Mouse (Mus musculus) mature B cell (primary cell): ENCODE data around the gene Rpl4.
"Not testable (repeated sequence)": the region's sequence is repeated elsewhere in the genome, so short reads cannot be mapped to it uniquely, and the experiment has no call there.

ENCODE experiments used
- in situ Hi-C: fragments of 300-500 bp; cut with MboI; formaldehyde crosslinking; loops from 2 replicates; pipeline ENCODE4 v1.14.3; 2019

The Rpl4 gene

DNA sequence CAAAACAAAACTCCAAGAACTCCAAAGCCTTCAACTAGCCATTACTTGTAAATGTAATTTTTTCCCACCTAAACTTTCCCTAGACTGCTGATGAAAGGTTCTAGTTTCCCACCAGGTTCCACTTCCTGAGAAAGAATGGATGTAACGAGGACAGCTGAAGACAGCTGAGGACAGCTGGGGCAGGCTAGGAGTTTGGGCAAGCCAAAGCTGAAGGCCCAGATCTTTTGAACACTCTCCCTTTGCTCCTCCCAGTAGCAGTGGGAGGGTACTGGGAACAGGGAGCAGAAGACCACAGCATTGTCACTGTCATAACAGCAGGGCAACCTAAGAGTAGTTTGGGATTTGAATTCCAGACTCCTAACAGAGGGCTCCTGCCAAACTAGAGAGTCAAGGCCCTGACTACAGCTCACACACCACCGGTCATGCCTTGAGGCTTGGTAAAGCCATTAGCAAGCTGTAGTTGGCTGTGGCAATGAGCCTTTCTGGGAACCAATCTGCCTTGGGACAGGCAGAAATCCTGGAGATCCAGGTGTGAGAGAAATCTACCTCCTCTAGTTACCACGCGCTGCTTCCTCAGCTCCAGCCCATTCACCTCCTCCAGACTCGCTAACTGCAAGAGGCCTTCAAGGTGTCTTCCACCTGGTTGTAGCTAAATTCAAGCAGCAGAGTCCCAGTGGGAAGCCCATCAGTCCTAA, 25.0 kb downstream of the Rpl4 start:
- in situ Hi-C loops: no loop called here

DNA sequence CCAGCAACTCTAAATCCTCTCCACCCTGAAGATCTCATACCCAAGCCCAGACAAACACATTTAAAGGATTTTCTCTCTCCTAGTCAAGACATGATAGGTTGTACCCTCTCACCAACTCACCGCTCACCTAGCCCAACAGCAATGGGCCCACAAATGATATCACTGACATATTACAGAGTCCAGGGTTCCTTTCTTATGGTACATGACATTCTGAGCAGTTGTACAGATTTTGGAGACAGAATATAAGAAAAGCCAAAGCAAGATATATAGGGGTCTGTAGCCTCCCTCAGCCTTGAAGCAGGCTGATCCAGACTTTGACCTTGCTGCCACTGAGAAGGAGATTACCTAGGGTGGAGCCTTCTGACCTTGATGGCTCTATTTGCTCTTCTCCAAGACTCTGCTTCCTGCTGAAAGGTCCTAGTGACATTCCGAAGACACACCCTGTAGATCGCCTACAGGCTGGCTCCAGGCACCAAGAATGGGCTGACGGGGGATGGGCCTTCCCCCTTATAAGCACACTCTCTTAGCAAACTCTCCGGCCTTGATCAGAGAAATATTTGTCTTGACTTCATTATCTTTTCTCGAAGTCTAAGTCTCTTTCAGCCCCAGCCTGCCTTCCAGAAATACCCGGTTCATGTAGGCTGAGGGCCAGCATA, 25.7 kb downstream of the Rpl4 start:
- in situ Hi-C loops: not testable (repeated sequence)

DNA sequence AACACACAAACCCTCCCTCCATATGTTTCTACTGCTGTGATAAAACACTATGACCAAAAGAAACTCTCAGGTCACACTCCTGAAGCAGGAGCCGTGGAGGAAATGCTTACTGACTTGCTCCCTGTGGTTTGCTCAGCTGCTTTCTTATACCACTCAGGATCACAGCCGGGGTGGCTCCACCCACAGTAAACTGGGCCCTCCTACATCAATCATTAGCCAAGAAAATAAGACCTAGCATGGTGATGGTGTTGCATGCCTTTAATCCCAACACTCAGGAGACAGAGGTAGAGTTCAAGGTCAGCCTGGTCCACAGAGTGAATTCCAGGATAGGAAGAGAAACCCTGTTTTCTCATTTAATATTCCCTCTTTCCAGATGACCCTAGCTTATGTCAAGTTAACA, 26.7 kb downstream of the Rpl4 start:
- in situ Hi-C loops: no loop called here

DNA sequence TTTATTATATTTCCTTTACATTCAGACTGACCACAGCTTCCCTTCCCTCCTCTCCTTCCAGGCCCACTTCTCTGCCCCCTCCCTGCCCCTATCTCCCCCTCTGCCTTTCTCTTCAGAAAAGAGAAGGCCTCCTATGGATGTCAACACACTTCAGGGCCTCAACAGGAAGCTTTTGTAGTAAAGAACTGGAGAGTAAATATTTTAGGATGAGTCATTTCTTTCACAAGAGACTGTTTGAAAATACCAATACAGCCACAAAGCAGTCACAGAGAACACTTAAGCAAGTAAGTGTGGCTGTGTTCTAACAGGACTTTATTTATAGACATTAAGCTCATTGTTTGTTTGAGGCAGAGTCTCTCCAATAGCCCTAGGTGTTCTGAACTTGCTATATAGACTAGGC, 29.2 kb downstream of the Rpl4 start:
- in situ Hi-C loops: no loop called here

DNA sequence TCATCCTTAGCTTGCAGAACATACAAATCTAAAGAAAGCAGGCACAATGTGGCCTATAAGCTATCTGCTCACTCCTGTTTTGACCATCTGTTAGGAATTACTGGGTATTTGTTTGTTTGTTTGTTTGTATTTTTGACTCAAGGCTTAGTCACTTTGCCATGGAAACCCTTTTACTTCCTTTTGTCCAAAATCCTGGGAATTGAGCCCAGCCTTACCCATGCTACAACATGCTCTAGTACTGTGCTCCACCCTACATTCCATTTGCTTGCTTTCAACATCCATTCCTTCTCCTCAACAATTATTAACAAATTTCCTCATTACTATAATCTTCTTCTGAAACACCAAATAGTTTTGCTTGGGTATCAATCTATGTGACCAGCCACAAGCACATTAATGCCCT, 29.7 kb downstream of the Rpl4 start:
- in situ Hi-C loops: no loop called here

DNA sequence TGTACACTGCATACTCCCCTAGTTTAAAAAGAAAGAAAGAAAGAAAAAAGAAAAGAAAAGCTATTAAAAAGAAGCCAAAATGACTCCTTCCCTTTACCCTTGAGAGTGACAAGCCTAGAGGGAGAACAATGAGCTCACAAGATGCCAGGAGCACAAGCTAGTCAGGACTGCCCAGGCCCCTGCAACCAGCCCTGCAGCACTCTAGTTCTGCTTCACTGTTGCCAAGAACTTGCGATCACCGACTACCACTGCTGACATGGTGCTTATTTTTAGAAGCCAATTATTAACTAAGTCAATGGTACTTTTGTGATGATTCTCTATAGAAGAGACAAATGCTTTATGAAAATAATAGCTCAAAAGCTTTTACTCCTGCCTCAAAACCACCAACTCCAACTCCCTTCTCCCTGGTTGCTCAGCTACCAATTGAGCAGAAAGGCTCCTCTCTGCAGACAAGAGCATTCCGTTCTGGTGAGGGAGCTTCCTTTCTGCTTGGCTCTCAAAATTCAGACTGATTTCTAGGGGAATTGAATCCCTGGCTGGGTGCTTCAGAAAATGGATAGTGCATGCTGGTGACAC, 34.4 kb downstream of the Rpl4 start:
- in situ Hi-C loops: no loop called here

DNA sequence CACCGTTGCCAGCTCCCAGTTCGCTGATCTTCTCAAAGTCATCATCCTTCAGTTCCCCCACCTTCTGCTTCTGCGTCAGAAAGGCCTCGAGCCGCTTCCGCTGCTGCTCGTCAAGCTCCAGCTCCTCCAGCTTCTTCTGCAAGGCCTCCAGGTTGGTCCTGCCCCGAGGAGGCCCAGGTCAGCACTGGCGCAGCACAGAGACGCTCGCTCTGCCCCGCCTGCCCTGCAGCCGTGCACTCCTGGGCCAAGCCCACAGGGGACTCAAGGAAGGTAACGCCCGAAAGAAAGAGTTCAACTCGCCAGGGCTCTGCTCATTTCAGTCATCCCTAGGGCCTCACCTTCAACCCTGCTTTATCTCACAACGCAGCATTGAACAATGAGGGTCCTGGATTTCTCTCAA, 41.3 kb downstream of the Rpl4 start:
- in situ Hi-C loops: no loop called here

DNA sequence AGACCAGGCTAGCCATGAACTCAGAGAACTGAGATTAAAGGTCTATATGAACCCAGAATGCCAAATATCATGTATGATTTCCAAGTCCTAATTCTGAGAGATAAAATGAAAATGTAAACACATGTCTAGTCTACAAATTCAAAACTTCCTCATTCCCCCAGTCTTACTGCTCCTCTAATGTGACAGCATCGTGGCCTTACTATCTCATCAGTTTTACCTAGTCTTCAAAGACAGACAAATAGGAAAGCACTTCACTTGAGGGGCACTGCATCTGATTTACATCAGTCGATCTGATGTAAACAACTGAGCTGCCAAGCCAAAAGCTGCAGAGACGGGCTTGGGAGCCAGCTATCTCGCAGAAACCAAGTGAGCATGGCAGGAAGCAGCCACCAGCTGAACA, 42.9 kb downstream of the Rpl4 start:
- in situ Hi-C loops: no loop called here

DNA sequence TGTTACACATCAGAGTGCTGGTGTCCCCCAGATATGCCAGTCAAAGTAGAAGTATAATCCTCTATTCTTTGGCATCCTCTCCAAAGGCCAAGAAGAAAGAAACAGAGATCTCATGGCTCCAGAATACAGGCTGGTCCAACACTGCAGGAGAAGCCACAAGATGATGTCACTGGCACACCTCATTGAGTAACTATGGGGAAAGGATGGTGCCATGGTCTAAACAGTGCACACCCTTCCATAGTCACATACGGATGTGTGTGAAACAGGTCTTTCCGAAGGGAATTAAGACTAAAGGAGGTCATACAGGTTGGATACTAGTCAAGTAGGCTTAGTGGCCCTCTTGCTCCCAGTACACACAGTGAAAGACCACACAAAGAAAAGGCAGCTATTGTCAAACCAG, 43.5 kb downstream of the Rpl4 start:
- in situ Hi-C loops: no loop called here

DNA sequence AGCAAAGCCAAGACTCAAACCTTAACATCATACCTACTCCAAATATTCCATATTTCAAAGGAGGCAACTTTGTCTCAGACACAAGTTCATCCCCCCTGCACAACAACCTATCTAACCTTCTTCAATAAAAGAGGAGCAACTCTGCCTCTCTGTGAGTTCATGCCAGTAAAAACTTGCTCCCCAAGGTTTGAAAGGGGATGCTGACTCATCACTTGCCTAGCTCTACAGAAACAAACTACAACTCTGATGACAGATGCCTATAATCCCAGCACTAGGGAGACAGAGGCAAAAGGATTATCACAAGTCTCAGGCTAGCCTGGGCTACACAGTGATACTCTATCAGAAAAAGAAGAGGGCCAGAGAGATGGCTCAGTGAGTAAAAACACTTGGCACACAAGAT, 44.7 kb downstream of the Rpl4 start:
- in situ Hi-C loops: no loop called here

DNA sequence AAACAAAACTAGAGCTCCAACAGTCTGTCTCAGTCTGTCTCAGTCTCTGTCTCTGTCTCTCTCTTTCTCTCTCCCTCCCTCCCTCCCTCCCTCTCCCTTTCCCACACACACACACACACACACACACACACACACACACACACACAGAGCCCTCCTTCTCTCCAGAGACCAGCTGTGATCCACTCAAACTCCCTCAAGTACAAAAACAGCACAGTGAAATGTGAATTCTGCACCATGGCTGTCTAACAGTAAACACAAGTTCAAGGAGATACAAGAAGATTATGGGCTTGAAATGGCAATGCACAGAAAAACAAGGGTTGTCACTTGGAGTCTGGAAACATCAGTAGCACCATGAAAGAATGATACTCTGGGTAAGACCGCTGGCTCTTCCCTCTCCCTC, 46.1 kb downstream of the Rpl4 start:
- in situ Hi-C loops: no loop called here

DNA sequence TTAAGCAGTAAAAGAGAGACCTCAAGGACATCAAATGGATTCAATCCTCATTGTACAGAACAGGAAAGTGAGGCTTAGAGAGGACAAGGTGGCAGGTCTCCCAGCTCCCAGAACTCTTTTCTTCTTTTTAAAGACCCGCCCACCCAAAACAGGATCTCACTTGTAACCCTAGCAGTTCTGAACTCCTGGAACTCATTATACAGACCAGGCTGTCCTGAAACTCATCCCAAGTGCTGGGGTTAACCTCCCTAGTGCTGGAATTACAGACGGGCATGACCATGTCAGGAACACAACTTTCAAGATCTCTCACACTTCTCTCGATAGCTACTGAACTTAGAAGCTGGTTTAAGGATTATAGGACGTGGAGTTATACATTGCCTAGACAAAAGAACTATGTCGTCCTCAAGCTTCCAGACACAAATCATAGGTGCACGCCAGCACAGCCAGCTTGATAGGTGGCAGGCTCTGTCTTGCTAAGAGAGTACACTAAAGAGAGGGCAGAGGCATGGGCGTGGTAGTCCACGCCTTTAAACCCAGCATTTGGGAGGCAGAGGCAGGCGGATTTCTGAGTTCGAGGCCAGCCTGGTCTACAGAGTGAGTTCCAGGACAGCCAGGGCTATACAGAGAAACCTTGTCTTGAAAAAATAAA, 46.7 kb downstream of the Rpl4 start:
- in situ Hi-C loops: no loop called here

DNA sequence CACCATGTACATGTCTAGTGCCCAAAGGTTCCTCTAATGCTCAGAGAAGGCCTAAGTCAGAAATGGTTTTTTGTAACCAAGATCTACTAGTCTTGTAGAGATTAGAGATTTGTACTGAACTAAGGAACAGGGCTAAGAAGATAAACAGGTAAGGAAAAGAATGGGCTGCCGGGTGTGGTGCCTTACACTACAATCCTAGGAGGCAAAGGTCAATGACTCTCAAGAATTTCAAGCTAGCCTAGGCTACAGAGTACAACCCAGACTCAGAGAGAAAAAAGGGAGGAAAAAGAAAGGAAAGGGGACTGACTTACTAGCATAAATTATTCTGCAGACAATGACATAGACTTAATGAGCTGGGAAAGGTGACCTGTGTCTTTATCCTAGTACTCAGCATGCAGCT, 47.4 kb downstream of the Rpl4 start:
- in situ Hi-C loops: no loop called here

DNA sequence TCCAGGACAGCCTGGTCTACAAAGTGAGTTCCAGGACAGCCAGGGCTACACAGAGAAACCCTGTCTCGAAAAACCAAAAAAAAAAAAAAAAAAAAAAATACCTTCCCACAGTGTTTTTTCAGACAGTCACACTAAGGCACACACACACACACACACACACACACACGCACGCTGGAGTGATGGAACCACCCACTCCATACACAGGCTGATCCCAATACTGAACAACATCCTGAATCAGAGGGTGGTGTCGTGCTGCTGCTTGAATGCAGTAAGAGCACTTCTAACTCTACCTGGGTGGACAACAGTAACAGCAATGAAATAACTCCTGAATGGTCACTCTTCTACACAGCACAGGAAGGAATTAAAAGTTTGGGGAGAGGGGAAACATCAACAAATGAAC, 48.3 kb downstream of the Rpl4 start:
- in situ Hi-C loops: no loop called here

DNA sequence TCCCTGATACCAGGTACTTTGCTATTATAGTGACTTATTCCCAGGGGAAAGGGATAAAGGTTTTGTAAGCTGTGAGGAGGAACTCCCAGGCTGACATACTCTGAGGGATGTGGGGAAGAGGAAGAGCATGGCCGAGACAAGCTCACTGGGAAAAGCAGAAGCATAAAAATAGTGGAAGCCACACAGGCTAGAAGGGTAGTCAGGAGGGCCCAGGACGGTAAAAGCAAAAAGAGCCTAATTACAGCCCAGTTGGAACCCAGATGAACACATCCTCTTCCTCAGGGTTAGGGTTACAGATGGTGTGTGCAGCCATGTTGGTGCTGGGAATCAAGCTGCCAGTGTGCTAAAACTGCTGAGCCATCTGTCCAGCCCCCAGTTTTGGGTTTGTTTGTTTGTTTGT, 48.9 kb downstream of the Rpl4 start:
- in situ Hi-C loops: no loop called here

DNA sequence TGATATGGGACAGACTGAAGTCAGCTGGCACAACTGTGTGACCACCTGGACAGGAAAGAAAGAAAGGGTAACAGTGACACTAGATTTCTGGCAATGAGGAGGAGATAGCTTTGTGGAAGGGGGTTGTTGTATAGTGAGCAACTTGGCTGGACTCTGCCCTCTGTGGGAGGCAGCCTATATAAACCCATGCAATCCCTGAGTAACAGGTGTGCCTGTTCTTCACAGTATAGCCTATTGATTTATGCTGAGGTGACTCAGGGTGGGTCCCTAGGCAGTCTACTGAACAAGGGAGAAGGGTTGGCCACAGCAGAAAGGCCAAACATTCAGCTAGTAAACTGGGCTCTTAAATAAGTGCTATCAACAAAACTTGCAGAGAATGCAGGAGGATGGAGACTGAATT, 52.6 kb downstream of the Rpl4 start:
- in situ Hi-C loops: no loop called here

DNA sequence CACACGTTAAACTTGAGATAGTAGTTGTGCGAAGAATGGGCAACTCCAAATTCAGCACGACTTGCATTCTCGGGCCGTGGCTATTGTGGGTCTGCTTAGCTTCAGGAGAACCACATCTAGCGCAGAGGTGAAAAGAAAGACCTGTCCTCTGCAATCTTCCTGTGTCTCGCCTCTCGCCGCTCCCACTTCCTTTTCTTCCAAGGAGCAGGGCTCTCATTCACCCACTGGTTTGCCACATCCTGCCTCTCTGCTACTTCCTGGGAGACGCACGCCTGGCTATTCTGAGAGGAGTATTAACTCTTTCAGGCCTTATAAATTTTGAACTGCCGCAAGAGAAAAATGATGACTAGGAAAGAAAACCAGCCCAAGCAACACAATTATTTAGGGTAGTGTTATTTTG, 54.6 kb downstream of the Rpl4 start:
- in situ Hi-C loops: no loop called here
